Mouse (Mus musculus) hindlimb bud, embryonic 11.5 days (tissue): Measurements from ENCODE around the gene Evx2.

Experiments used
- DNase-seq: peaks from one replicate; pipeline ENCODE4 v3.0.0-alpha.2; 2012; ENCODE audit warnings: low read depth, low spot score; ENCODE audit errors: extremely low spot score

The Evx2 gene

GRCm38 (mm10) chr2:74642431-74642830 is 16.9 kb downstream of the Evx2 start:
- DNase-seq, result no peak

- DNase-seq, result no peak
These were observed 23.9 kb downstream of the Evx2 start for GRCm38 (mm10) chr2:74635412-74635811.

GRCm38 (mm10) chr2:74620368-74620767 is 39.0 kb downstream of the Evx2 start:
- no peak for DNase-seq

GRCm38 (mm10) chr2:74619676-74620246 is 39.6 kb downstream of the Evx2 start:
- DNase-seq, result no peak

- DNase-seq, result no peak
These were observed 41.7 kb downstream of the Evx2 start for GRCm38 (mm10) chr2:74617706-74618105.

GRCm38 (mm10) chr2:74611406-74611805 is 48.0 kb downstream of the Evx2 start:
- no peak for DNase-seq

GRCm38 (mm10) chr2:74609350-74609749 is 50.0 kb downstream of the Evx2 start:
- no peak for DNase-seq

- no peak for DNase-seq
These were observed 53.1 kb downstream of the Evx2 start for GRCm38 (mm10) chr2:74606087-74606760.

GRCm38 (mm10) chr2:74604011-74604410 is 55.3 kb downstream of the Evx2 start:
- DNase-seq, result no peak
